8 mouse cellular contexts compared by ENCODE assay signal in genomic region chr9:124422900-124423551, GRCm38 (mm10). TPM values are rescaled to one million over a fixed set of nuclear protein-coding genes. Genes with fewer than 3 reads are reported as not detected.
DNase-seq lines count a peak whose midpoint lies in the region; ATAC-seq and TF ChIP-seq lines count a peak whose summit lies in the region.

No protein-coding gene starts in this region.

- WGBS in forebrain, embryonic 11.5 days = under 1% methylated on average over 59 of the region's 59 CpGs
- WGBS in heart, embryonic 16.5 days = under 1% methylated on average over 59 of the region's 59 CpGs
- under 1% methylated on average over 57 of the region's 59 CpGs for WGBS in liver, embryonic 16.5 days (ENCODE audit: insufficient replicate concordance)
- WGBS in neural tube, embryonic 13.5 days = under 1% methylated on average over 57 of the region's 59 CpGs

- dilution Hi-C loops in CH12.LX (cut with MboI; ENCODE audit: extremely low pct_ligation_motif_present, extremely low pct_unique_long_range_greater_than_20kb, low sequenced_read_pairs) = no loop called here

- no peaks in the 10 kb centered on the region for H3K27me3 ChIP-seq in CH12.LX (replicated peaks)
- no peaks in the 10 kb centered on the region for H3K27me3 ChIP-seq in forebrain, embryonic 11.5 days (ENCODE audit: control insufficient read depth, insufficient read depth, low read length)
- H3K27me3 ChIP-seq in heart, embryonic 16.5 days (ENCODE audit: control insufficient read depth, insufficient read depth, low read length) = no peaks in the 10 kb centered on the region
- H3K27me3 ChIP-seq in liver, embryonic 16.5 days (ENCODE audit: control insufficient read depth, insufficient read depth, low read depth, low read length) = no peaks in the 10 kb centered on the region
- H3K27me3 ChIP-seq in neural tube, embryonic 13.5 days = peaks cover 3% of the 10 kb centered on the region; the same call in 1 of the 2 replicates

- H3K27ac ChIP-seq in CH12.LX (ENCODE audit: insufficient read depth, low read depth) = peak overlapping the region; percentile 98
- peak overlapping the region; percentile 96 for H3K27ac ChIP-seq in forebrain, embryonic 11.5 days (ENCODE audit: low read depth, low read length)
- H3K27ac ChIP-seq in heart, embryonic 16.5 days (ENCODE audit: low read length) = peak overlapping the region; percentile 100
- H3K27ac ChIP-seq in liver, embryonic 16.5 days (ENCODE audit: low read length) = peak overlapping the region; percentile 97
- H3K27ac ChIP-seq in neural tube, embryonic 13.5 days (replicated peaks) = peak overlapping the region; percentile 99

- no peaks in the 10 kb centered on the region for H3K36me3 ChIP-seq in CH12.LX (replicated peaks in 1 of 2; ENCODE audit: control insufficient read depth in 1 of 2, insufficient read depth in 1 of 2, low read length in 1 of 2)
- no peaks in the 10 kb centered on the region for H3K36me3 ChIP-seq in forebrain, embryonic 11.5 days (ENCODE audit: control insufficient read depth, insufficient read depth, low read length)
- H3K36me3 ChIP-seq in heart, embryonic 16.5 days (ENCODE audit: control insufficient read depth, insufficient read depth) = no peaks in the 10 kb centered on the region
- H3K36me3 ChIP-seq in liver, embryonic 16.5 days (ENCODE audit: control insufficient read depth, insufficient read depth) = no peaks in the 10 kb centered on the region
- no peaks in the 10 kb centered on the region for H3K36me3 ChIP-seq in neural tube, embryonic 13.5 days

- peak overlapping the region; percentile 63 to 83 (median 68) for H3K4me3 ChIP-seq in CH12.LX (replicated peaks in 1 of 3; ENCODE audit: low read depth in 2 of 3, low read length in 2 of 3, poor library complexity in 1 of 3)
- peak overlapping the region; percentile 65 for H3K4me3 ChIP-seq in forebrain, embryonic 11.5 days (ENCODE audit: low read depth, low read length)
- peak overlapping the region; percentile 71 for H3K4me3 ChIP-seq in heart, embryonic 16.5 days (ENCODE audit: low read length)
- H3K4me3 ChIP-seq in liver, embryonic 16.5 days (ENCODE audit: low read depth, low read length) = peak overlapping the region; percentile 80
- peak overlapping the region; percentile 71 for H3K4me3 ChIP-seq in neural tube, embryonic 13.5 days

- peak; percentile 69 for ATAC-seq in forebrain, embryonic 11.5 days (replicated peaks; ENCODE audit: low FRiP score)
- peak; percentile 61 for ATAC-seq in heart, embryonic 16.5 days (replicated peaks; ENCODE audit: extremely low read depth, insufficient read depth, low FRiP score)
- ATAC-seq in liver, embryonic 16.5 days (ENCODE audit: low read depth) = peak; percentile 58
- ATAC-seq in neural tube, embryonic 13.5 days (ENCODE audit: low read depth) = peak; percentile 66

- TF ChIP-seq EP300 in CH12.LX (IDR thresholded peaks at IDR 0.05; ENCODE audit: low read length) = no peak

- H3K4me2 ChIP-seq in CH12.LX (ENCODE audit: insufficient read depth, low read depth, poor library complexity, severe bottlenecking) = no peak overlapping the region; the same call in 1 of the 2 replicates
- peak overlapping the region; percentile 66 for H3K4me2 ChIP-seq in forebrain, embryonic 11.5 days (ENCODE audit: low read depth, low read length, severe bottlenecking)
- H3K4me2 ChIP-seq in heart, embryonic 16.5 days (ENCODE audit: low read depth, low read length) = peak overlapping the region; percentile 74
- H3K4me2 ChIP-seq in liver, embryonic 16.5 days (ENCODE audit: low read depth, low read length) = peak overlapping the region; percentile 95
- peak overlapping the region; percentile 65 for H3K4me2 ChIP-seq in neural tube, embryonic 13.5 days

- no peaks in the 10 kb centered on the region for H3K79me2 ChIP-seq in CH12.LX (replicated peaks; ENCODE audit: control insufficient read depth, extremely low read depth, insufficient read depth, poor library complexity, severe bottlenecking)

- peak; percentile 66; the same call in 1 of the 2 replicates for TF ChIP-seq POLR2A in CH12.LX (IDR thresholded peaks at IDR 0.05; ENCODE audit: low read depth, low read length)

- TF ChIP-seq CTCF in CH12.LX (conservative IDR thresholded peaks at IDR 0.05 in 1 of 2, IDR thresholded peaks at IDR 0.05 in 1 of 2; ENCODE audit: low read depth in 2 of 2, low read length in 2 of 2) = no peak

- peak; percentile 98 for DNase-seq in CH12.LX (ENCODE audit: extremely low read depth)
- peak; percentile 91 for DNase-seq in c-Kit-positive CD71-positive TER-119-negative erythroid progenitor cells, embryonic 14.5 days (ENCODE audit: low read depth)
- DNase-seq in forebrain, embryonic 11.5 days (ENCODE audit: low spot score) = peak; percentile 96
- peak; percentile 99 for DNase-seq in kidney, postnatal 4 days
- DNase-seq in testis, postnatal 10 days (ENCODE audit: low spot score) = peak; percentile 99

- peak overlapping the region; percentile 54 for H3K9ac ChIP-seq in CH12.LX (ENCODE audit: insufficient read depth, low read depth)
- H3K9ac ChIP-seq in forebrain, embryonic 11.5 days (ENCODE audit: low read length) = peak overlapping the region; percentile 75
- peak overlapping the region; percentile 96 for H3K9ac ChIP-seq in heart, embryonic 16.5 days (ENCODE audit: low read length)
- peak overlapping the region; percentile 75 for H3K9ac ChIP-seq in liver, embryonic 16.5 days (ENCODE audit: low read depth, low read length)
- H3K9ac ChIP-seq in neural tube, embryonic 13.5 days = peak overlapping the region; percentile 85

- H3K4me1 ChIP-seq in CH12.LX (ENCODE audit: control insufficient read depth in 1 of 2, insufficient read depth in 2 of 2) = no peaks in the 10 kb centered on the region
- H3K4me1 ChIP-seq in forebrain, embryonic 11.5 days (replicated peaks; ENCODE audit: control insufficient read depth, insufficient read depth, low read length) = no peaks in the 10 kb centered on the region
- H3K4me1 ChIP-seq in heart, embryonic 16.5 days (ENCODE audit: control insufficient read depth, insufficient read depth, low read length) = no peaks in the 10 kb centered on the region
- H3K4me1 ChIP-seq in liver, embryonic 16.5 days (ENCODE audit: control insufficient read depth, low read depth, low read length) = peaks cover 18% of the 10 kb centered on the region
- H3K4me1 ChIP-seq in neural tube, embryonic 13.5 days (replicated peaks) = peaks cover 5% of the 10 kb centered on the region; the same call in 1 of the 2 replicates

- no peaks in the 10 kb centered on the region for H3K9me3 ChIP-seq in CH12.LX (replicated peaks; ENCODE audit: low read length)
- no peaks in the 10 kb centered on the region for H3K9me3 ChIP-seq in forebrain, embryonic 11.5 days (ENCODE audit: control insufficient read depth, low read length)
- H3K9me3 ChIP-seq in heart, embryonic 16.5 days (replicated peaks; ENCODE audit: control insufficient read depth, low read length) = no peaks in the 10 kb centered on the region
- no peaks in the 10 kb centered on the region for H3K9me3 ChIP-seq in liver, embryonic 16.5 days (replicated peaks; ENCODE audit: control insufficient read depth, low read length)
- H3K9me3 ChIP-seq in neural tube, embryonic 13.5 days = no peaks in the 10 kb centered on the region

- in situ Hi-C loops in CH12.LX (cut with MboI; ENCODE audit: low pct_ligation_motif_present, low pct_unique_long_range_greater_than_20kb, low sequenced_read_pairs) = no loop called here

- TF ChIP-seq RAD21 in CH12.LX (IDR thresholded peaks at IDR 0.05; ENCODE audit: low read depth, low read length) = no peak

TF ChIP-seq in CH12.LX, 34 proteins besides CTCF, POLR2A, EP300 and RAD21:
- no peak for TF ChIP-seq ETS1 (conservative IDR thresholded peaks at IDR 0.05; ENCODE audit: low read depth, low read length)
- TF ChIP-seq MAX (IDR thresholded peaks at IDR 0.05; ENCODE audit: low read length) = no peak; the same call in 1 of the 2 replicates
- peak; percentile 88 for TF ChIP-seq ELF1 (IDR thresholded peaks at IDR 0.05; ENCODE audit: low read depth, low read length)
- peak; percentile 51 for TF ChIP-seq NELFE (IDR thresholded peaks at IDR 0.05; ENCODE audit: low read depth, low read length)
- peak; percentile 57; the same call in 1 of the 2 replicates for TF ChIP-seq NRF1 (IDR thresholded peaks at IDR 0.05; ENCODE audit: low read depth, low read length)
- 0 out of 2 replicates have a peak, but pooled peaks have one; percentile 5 for TF ChIP-seq ZMIZ1 (IDR thresholded peaks at IDR 0.05; ENCODE audit: low read depth, low read length)
- TF ChIP-seq UBTF (IDR thresholded peaks at IDR 0.05; ENCODE audit: low read depth, low read length) = 0 out of 2 replicates have a peak, but pooled peaks have one; percentile 44
- TF ChIP-seq KAT2A (IDR thresholded peaks at IDR 0.05; ENCODE audit: insufficient replicate concordance, low read length) = peak; percentile 9; the same call in 1 of the 2 replicates
- TF ChIP-seq HCFC1 (IDR thresholded peaks at IDR 0.05; ENCODE audit: low read depth, low read length) = peak; percentile 76
- peak; percentile 64 for TF ChIP-seq TCF12 (IDR thresholded peaks at IDR 0.05; ENCODE audit: low read depth, low read length)

RNA-seq across cellular contexts. Expression of gene Ppp2r3d, which starts 53.7 kb away (rescaled TPM):
- total RNA-seq in CH12.LX (2012; rRNA removed) (34.0 and 47.2 TPM in 2 replicates), CH12.LX (2014; rRNA removed) (21.0 and 24.5 TPM in 2 replicates)
- polyA plus RNA-seq in CH12.LX (2012; ENCODE audit: insufficient read length, low read depth) = 62.7 and 66.7 TPM in 2 replicates
- 163 TPM in 2 replicates for polyA plus RNA-seq in forebrain, embryonic 11.5 days (2014; fragmentation: Nextera tagmentation; extraction: Ambion mirVana)
- 143 TPM in 2 replicates for polyA plus RNA-seq in heart, embryonic 16.5 days (2015; fragmentation: Nextera tagmentation; extraction: Ambion mirVana)
- 25.9 and 31.4 TPM in 2 replicates for polyA plus RNA-seq in liver, embryonic 16.5 days (2015; fragmentation: Nextera tagmentation; extraction: Ambion mirVana)
- 156 and 164 TPM in 2 replicates for polyA plus RNA-seq in neural tube, embryonic 13.5 days (2015; fragmentation: Nextera tagmentation; extraction: Ambion mirVana)

Comparison
In these comparisons a context has a peak if more than half of its experiments do, and no peak if none do; other contexts are left out.
1. Peak in every context shown above with its lines: DNase-seq, ATAC-seq, H3K4me3 ChIP-seq and H3K27ac ChIP-seq.